Mouse (Mus musculus): ENCODE data around the gene Nln. TPM values are rescaled to one million over a fixed set of nuclear protein-coding genes. Genes with fewer than 3 reads are reported as not detected.

Gene Nln
- total RNA-seq, 2 experiments from 2014 or later = 29.4 to 58.8 TPM

- no peak for ATAC-seq (replicated peaks; ENCODE audit: low FRiP score, low TSS enrichment, poor library complexity, severe bottlenecking)
These were observed 131.0 kb downstream of the Nln start for GRCm38 (mm10) chr13:103978286-103978866.

DNA sequence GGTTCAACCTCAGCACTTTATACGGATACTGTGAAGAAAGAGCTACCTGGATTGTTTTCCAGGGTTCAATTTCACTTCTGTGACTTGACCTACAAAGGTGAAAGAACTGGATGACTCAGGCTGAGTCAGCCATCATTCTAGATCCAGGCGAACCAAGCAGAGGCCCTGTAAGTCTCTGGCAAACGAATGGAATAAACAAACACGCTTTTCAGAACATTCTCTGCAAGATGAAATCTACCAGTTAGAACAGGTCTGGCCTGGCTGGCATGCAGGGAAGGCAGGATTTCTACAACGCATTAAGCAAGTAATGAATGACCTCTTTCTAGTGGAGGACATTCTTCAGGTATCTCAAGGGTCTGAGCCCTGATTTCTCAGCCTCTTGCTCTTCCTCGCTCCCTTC is 131.6 kb downstream of the Nln start:
- no peak for ATAC-seq (replicated peaks; ENCODE audit: low FRiP score, low TSS enrichment, poor library complexity, severe bottlenecking)

DNA sequence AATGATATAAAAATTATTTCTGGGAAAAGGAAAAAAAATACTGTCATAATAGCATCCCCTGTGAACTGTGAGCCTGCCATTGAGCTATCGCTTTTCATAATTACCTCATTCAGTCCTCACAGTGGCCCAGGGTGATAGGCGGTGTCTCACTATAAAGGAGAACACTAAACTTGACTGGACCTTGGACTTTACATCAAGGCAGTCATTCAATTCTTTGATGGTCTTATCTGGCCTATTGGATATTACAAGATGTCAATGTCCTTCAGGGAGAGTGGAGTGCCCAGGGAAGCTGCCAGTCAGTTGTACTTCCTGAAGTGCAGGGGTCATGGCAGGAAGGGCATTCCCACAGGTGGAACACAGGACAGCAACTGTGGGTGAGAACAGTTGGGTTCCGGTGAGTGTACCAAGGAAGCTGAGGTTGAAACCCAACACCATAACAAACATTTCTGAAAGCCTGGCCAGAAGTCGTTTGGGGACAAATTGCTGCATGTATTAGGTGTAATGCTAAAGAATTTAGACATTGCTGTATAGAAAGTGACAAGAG is 133.2 kb downstream of the Nln start:
- no peak for ATAC-seq (replicated peaks; ENCODE audit: low FRiP score, low TSS enrichment, poor library complexity, severe bottlenecking)

- ATAC-seq (replicated peaks; ENCODE audit: low FRiP score, low TSS enrichment, poor library complexity, severe bottlenecking) = no peak
These were observed 134.3 kb downstream of the Nln start for GRCm38 (mm10) chr13:103975101-103975500.

DNA sequence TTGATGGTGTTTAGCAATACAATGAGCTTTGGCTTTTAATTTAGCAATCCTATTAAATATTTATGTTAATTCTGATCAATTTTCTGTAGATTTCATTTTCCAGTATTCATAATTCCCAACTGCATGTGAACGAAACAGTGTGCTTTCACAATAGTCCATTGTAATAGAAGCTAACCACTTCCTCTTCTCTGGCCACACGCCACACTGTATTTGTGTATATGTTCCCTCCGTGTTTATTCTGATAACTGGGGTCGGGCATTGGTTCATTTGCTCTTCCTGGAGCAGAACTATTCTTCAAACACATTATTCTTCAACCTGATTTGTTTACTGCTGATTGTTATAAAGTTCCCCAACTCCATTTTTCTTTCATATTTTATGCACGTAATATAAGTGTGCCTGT is 135.4 kb downstream of the Nln start:
- peak; percentile 61; the same call in 1 of the 2 replicates for ATAC-seq (replicated peaks; ENCODE audit: low FRiP score, low TSS enrichment, poor library complexity, severe bottlenecking)

Other genes starting within 250 kb of the Nln start
- 70.5 and 87.2 TPM in 2 replicates for gene Erbin, start 189.1 kb downstream of the Nln start, total RNA-seq (2014; fragmentation: Nextera tagmentation)
- gene Erbin, start 189.1 kb downstream of the Nln start, total RNA-seq (2017) = 111 and 152 TPM in 2 replicates
- not detected in 2 replicates for gene Sgtb, start 127 bp upstream of the Nln start, total RNA-seq (2014; fragmentation: Nextera tagmentation)
- gene Sgtb, start 127 bp upstream of the Nln start, total RNA-seq (2017) = not detected in 2 replicates
- gene Trappc13, start 68.9 kb upstream of the Nln start, total RNA-seq (2014; fragmentation: Nextera tagmentation) = 25.1 and 36.0 TPM in 2 replicates
- gene Trappc13, start 68.9 kb upstream of the Nln start, total RNA-seq (2017) = 63.3 and 69.3 TPM in 2 replicates
- gene Trim23, start 69.2 kb upstream of the Nln start, total RNA-seq (2014; fragmentation: Nextera tagmentation) = 13.4 and 13.6 TPM in 2 replicates
- gene Trim23, start 69.2 kb upstream of the Nln start, total RNA-seq (2017) = 29.4 and 33.7 TPM in 2 replicates
- gene Cenpk, start 119.0 kb upstream of the Nln start, total RNA-seq (2014; fragmentation: Nextera tagmentation) = 74.1 and 80.7 TPM in 2 replicates
- gene Cenpk, start 119.0 kb upstream of the Nln start, total RNA-seq (2017) = 149 and 152 TPM in 2 replicates
- 35.4 and 47.5 TPM in 2 replicates for gene Ppwd1, start 119.2 kb upstream of the Nln start, total RNA-seq (2014; fragmentation: Nextera tagmentation)
- gene Ppwd1, start 119.2 kb upstream of the Nln start, total RNA-seq (2017) = 45.6 and 55.2 TPM in 2 replicates
- gene Adamts6, start 178.2 kb upstream of the Nln start, total RNA-seq (2014; fragmentation: Nextera tagmentation) = 4.4 and 4.9 TPM in 2 replicates
- 0.38 and 1.9 TPM in 2 replicates for gene Adamts6, start 178.2 kb upstream of the Nln start, total RNA-seq (2017)